Mouse (Mus musculus): Measurements from ENCODE around the gene Gm13889.

DNA sequence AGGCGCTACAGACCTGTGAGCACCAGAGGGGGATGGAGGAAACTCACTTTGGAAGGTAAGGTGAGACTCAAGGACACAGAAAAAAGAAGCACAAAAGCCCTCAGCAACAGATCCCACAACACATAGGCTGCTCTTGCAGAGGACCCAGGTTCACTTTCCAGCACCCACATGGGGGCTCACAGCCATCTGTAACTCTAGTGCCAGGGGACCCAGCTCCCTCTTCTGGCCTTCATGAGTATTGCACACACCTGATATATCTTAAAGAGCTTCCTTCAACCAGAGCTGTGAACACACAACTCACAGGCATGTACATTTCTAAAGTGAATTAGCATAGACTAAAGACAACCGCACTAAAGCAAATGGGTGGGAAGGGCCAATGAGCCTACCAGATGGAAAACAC, 12.9 kb downstream of the Gm13889 start:
- TF ChIP-seq CTCF (IDR thresholded peaks at IDR 0.05; ENCODE audit: low read depth, low read length) = 0 out of 2 replicates have a peak, but pooled peaks have one; percentile 7
- TF ChIP-seq POLR2AphosphoS5 (IDR thresholded peaks at IDR 0.05; ENCODE audit: insufficient replicate concordance, low read depth, low read length) = no peak

Measured in G1E (cell line).